Mouse (Mus musculus) Patski (cell line): ENCODE data around the gene Camkv. TPM values are rescaled to one million over a fixed set of nuclear protein-coding genes. Genes with fewer than 3 reads are reported as not detected.

Experiments used
- ATAC-seq: fragments of 100-300 bp; one replicate; pipeline ENCODE4 v1.8.0; 2021
- CTCF ChIA-PET: fragments of 350-600 bp; sonication (Branson Sonifier 250); formaldehyde crosslinking; loops from one replicate; lab custom pipeline; 2022; ENCODE audit warnings: inconsistent platforms; lab: Charles Lee
- POLR2A ChIA-PET: fragments of 350-600 bp; sonication (Branson Sonifier 250); formaldehyde crosslinking; loops from one replicate; lab custom pipeline; 2022; ENCODE audit warnings: antibody characterized with exemption, inconsistent platforms; lab: Charles Lee
- DNase-seq: peaks from one replicate; pipeline ENCODE4 v3.0.0-alpha.2; 2011; ENCODE audit warnings: low read depth, low spot score
- H3K27me3 ChIP-seq: fragments of 371-371 bp; one replicate; pipeline ENCODE4 v1.5.1; 2021
- CTCF ChIP-seq: fragments of 100-300 bp; IDR thresholded peaks from one replicate; pipeline ENCODE4 v1.5.1; 2021
- in situ Hi-C: fragments of 300-500 bp; cut with MboI; formaldehyde crosslinking; loops from 3 replicates; pipeline ENCODE4 v1.11.1; 2018; ENCODE audit warnings: low pct_unique_long_range_greater_than_20kb, mixed read lengths
- polyA plus RNA-seq: library from polyadenylated mRNA; unstranded; gene quantifications from one replicate; pipeline ENCODE4 v1.2.3, GENCODE M21; 2021

The Camkv gene
- polyA plus RNA-seq, 1 experiment from 2014 or later = 0.05 TPM

GRCm38 (mm10) chr9:107919441-107919840 lies 16.0 kb upstream of the Camkv start:
- H3K27me3 ChIP-seq = no peaks in the 10 kb centered on the region
- in situ Hi-C loops = no loop called here
- no peak for TF ChIP-seq CTCF
- ATAC-seq = no peak
- DNase-seq = no peak
- ChIA-PET CTCF (interaction anchor here (1.8 kb wide), 1 partner anchor 14 kb away, joined by 12 read pairs; no protein-coding TSS in a partner anchor), POLR2A (no interaction called here)

GRCm38 (mm10) chr9:107923021-107923420 lies 12.5 kb upstream of the Camkv start:
- ChIA-PET CTCF (interaction anchor here (1.2 to 4.2 kb wide), 3 partner anchors 10 to 18 kb away, joined by 4 to 17 read pairs (median 4); partner anchors contain the start of gene Mst1r), POLR2A (no interaction called here)
- ATAC-seq = no peak
- in situ Hi-C loops = no loop called here
- no peak for DNase-seq
- TF ChIP-seq CTCF = no peak
- H3K27me3 ChIP-seq = peaks cover 4% of the 10 kb centered on the region

- TF ChIP-seq CTCF = no peak
- DNase-seq (no peak), ATAC-seq (no peak)
- POLR2A ChIA-PET = no interaction called here
- H3K27me3 ChIP-seq = peaks cover 10% of the 10 kb centered on the region
- CTCF ChIA-PET = interaction anchor here (1.7 to 4.2 kb wide), 2 partner anchors 11 to 19 kb away, joined by 4 to 17 read pairs; no protein-coding TSS in a partner anchor
- in situ Hi-C loops = no loop called here
These were observed 11.5 kb upstream of the Camkv start for GRCm38 (mm10) chr9:107923956-107924355.

- in situ Hi-C loops = no loop called here
- ChIA-PET CTCF (interaction anchor here (1.5 to 4.2 kb wide), 2 partner anchors 20 to 38 kb away, joined by 4 to 17 read pairs; no protein-coding TSS in a partner anchor), POLR2A (no interaction called here)
- ATAC-seq = no peak
- TF ChIP-seq CTCF = no peak
- peaks cover 10% of the 10 kb centered on the region for H3K27me3 ChIP-seq
- no peak for DNase-seq
These were observed 10.2 kb upstream of the Camkv start for GRCm38 (mm10) chr9:107925251-107925650.

GRCm38 (mm10) chr9:107926920-107927420 lies 8.5 kb upstream of the Camkv start:
- peaks cover 10% of the 10 kb centered on the region for H3K27me3 ChIP-seq
- no peak for TF ChIP-seq CTCF
- DNase-seq (no peak), ATAC-seq (no peak)
- ChIA-PET CTCF (interaction anchor here (4.2 kb wide), 1 partner anchor 22 kb away, joined by 17 read pairs; no protein-coding TSS in a partner anchor), POLR2A (interaction anchor here (0.6 to 1.4 kb wide), 2 partner anchors 13 to 16 kb away, joined by 3 read pairs; no protein-coding TSS in a partner anchor)
- in situ Hi-C loops = no loop called here

GRCm38 (mm10) chr9:107927749-107928148 lies 7.7 kb upstream of the Camkv start:
- DNase-seq = no peak
- CTCF ChIA-PET = no interaction called here
- H3K27me3 ChIP-seq = peaks cover 12% of the 10 kb centered on the region
- TF ChIP-seq CTCF = no peak
- no peak for ATAC-seq
- POLR2A ChIA-PET = interaction anchor here (1.4 kb wide), 1 partner anchor 12 kb away, joined by 3 read pairs; no protein-coding TSS in a partner anchor
- in situ Hi-C loops = no loop called here

- no peak for ATAC-seq
- POLR2A ChIA-PET = no interaction called here
- in situ Hi-C loops = no loop called here
These were observed 7.3 kb upstream of the Camkv start, which contains the start of gene Actl11 for GRCm38 (mm10) chr9:107928169-107928568. Actl11 (plus strand) TSS chr9:107928469.

GRCm38 (mm10) chr9:107932221-107932620 lies 3.3 kb upstream of the Camkv start:
- ATAC-seq (no peak), DNase-seq (no peak)
- ChIA-PET POLR2A (interaction anchor here (1.3 kb wide), 1 partner anchor 24 kb away, joined by 3 read pairs; no protein-coding TSS in a partner anchor), CTCF (interaction anchor here (0.9 to 1.6 kb wide), 2 partner anchors 10 to 25 kb away, joined by 3 read pairs; no protein-coding TSS in a partner anchor)
- TF ChIP-seq CTCF = no peak
- in situ Hi-C loops = no loop called here
- H3K27me3 ChIP-seq = peaks cover 21% of the 10 kb centered on the region

More at GRCm38 (mm10) chr9:107928169-107928568, 7.3 kb upstream of the Camkv start, which contains the start of gene Actl11:
- no peak for TF ChIP-seq CTCF
- H3K27me3 ChIP-seq = peaks cover 16% of the 10 kb centered on the region
- CTCF ChIA-PET = no interaction called here
- DNase-seq = no peak

GRCm38 (mm10) chr9:107934146-107934545 lies 1.3 kb upstream of the Camkv start:
- in situ Hi-C loops = no loop called here
- CTCF ChIA-PET = no interaction called here
- no peak for DNase-seq
- peaks cover 24% of the 10 kb centered on the region for H3K27me3 ChIP-seq
- TF ChIP-seq CTCF = no peak
- POLR2A ChIA-PET = no interaction called here
- ATAC-seq = no peak

GRCm38 (mm10) chr9:107935790-107936214 lies 328 bp downstream of the Camkv start:
- TF ChIP-seq CTCF = no peak
- no peak for ATAC-seq
- in situ Hi-C loops = no loop called here
- CTCF ChIA-PET = no interaction called here
- H3K27me3 ChIP-seq = peaks cover 32% of the 10 kb centered on the region
- POLR2A ChIA-PET = no interaction called here
- DNase-seq = no peak

- in situ Hi-C loops = no loop called here
These were observed 845 bp downstream of the Camkv start for GRCm38 (mm10) chr9:107936215-107936822.

More at GRCm38 (mm10) chr9:107936215-107936822, 845 bp downstream of the Camkv start:
- peaks cover 37% of the 10 kb centered on the region for H3K27me3 ChIP-seq
- no peak for ATAC-seq
- CTCF ChIA-PET = no interaction called here
- TF ChIP-seq CTCF = no peak
- POLR2A ChIA-PET = no interaction called here
- no peak for DNase-seq
